Mouse (Mus musculus) CH12.LX (cell line): ENCODE data around the gene Spag7.

Experiments used
- CHD1 ChIP-seq: IDR thresholded peaks from 2 replicates; pipeline ENCODE4 v1.6.1; 2012; ENCODE audit warnings: low read depth, low read length, improper control_type of control experiment, inconsistent platforms
- CTCF ChIP-seq, 2 experiments: IDR thresholded peaks in 1 of 2; conservative IDR thresholded peaks in 1 of 2; 2 replicates each; pipeline ENCODE4 v1.5.1; 2011 to 2012; ENCODE audit warnings: low read depth in 2 of 2, low read length in 2 of 2, improper control_type of control experiment in 1 of 2, inconsistent platforms in 1 of 2, mild to moderate bottlenecking in 1 of 2, moderate library complexity in 1 of 2
- E2F4 ChIP-seq: IDR thresholded peaks from 2 replicates; pipeline ENCODE4 v1.6.1; 2011; ENCODE audit warnings: low read depth, low read length, improper control_type of control experiment; ENCODE audit not compliant: insufficient replicate concordance
- ELF1 ChIP-seq: IDR thresholded peaks from 2 replicates; pipeline ENCODE4 v1.6.1; 2014; ENCODE audit warnings: low read depth, mild to moderate bottlenecking, inconsistent platforms, low read length, improper control_type of control experiment
- MAX ChIP-seq: IDR thresholded peaks from 2 replicates; pipeline ENCODE4 v1.6.1; 2011; ENCODE audit warnings: low read length, improper control_type of control experiment
- MAZ ChIP-seq: IDR thresholded peaks from 2 replicates; pipeline ENCODE4 v1.6.1; 2012; ENCODE audit warnings: low read depth, mild to moderate bottlenecking, inconsistent platforms, low read length, improper control_type of control experiment, moderate library complexity
- PAX5 ChIP-seq: IDR thresholded peaks from 2 replicates; pipeline ENCODE4 v1.6.1; 2012; ENCODE audit warnings: low read length, inconsistent platforms, mixed read lengths
- POLR2AphosphoS2 ChIP-seq: IDR thresholded peaks from 2 replicates; pipeline ENCODE4 v1.6.1; 2011; ENCODE audit warnings: low read depth, low read length, improper control_type of control experiment
- TCF12 ChIP-seq: IDR thresholded peaks from 2 replicates; pipeline ENCODE4 v1.6.1; 2014; ENCODE audit warnings: low read depth, mild to moderate bottlenecking, inconsistent platforms, low read length, improper control_type of control experiment
- UBTF ChIP-seq: IDR thresholded peaks from 2 replicates; pipeline ENCODE4 v1.6.1; 2012; ENCODE audit warnings: low read depth, mild to moderate bottlenecking, inconsistent platforms, low read length, improper control_type of control experiment, moderate library complexity
- USF1 ChIP-seq: IDR thresholded peaks from 2 replicates; pipeline ENCODE4 v1.6.1; 2014; ENCODE audit warnings: low read depth, mild to moderate bottlenecking, inconsistent platforms, low read length, improper control_type of control experiment

DNA sequence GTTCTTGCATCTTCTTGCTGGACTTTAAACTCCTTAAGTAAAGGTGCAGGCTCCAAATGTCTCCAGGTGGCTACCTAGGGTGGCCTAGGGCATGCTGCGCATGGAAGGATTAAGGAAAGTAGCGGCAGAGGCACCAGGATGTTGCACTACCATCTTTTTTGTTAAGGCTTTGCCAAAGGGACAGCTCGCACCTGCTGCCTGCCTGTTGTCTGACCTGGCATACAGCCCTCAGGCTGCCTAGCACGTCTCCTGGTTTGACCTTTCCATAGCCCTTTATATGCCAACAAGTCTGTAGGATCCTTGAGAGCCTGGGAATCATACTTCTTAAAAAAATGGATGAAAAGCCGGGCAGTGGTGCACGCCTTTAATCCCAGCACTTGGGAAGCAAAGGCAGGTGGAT is 26.2 kb downstream of the Spag7 start:
- no peak for TF ChIP-seq E2F4
- TF ChIP-seq CHD1 = no peak
- TF ChIP-seq CTCF (conservative IDR thresholded peaks at IDR 0.05 in 1 of 2, IDR thresholded peaks at IDR 0.05 in 1 of 2; ENCODE audit: low read depth in 2 of 2, low read length in 2 of 2) = no peak
- TF ChIP-seq UBTF = no peak
- no peak for TF ChIP-seq ELF1
- TF ChIP-seq USF1 = no peak
- TF ChIP-seq PAX5 = no peak
- no peak for TF ChIP-seq MAX
- no peak for TF ChIP-seq TCF12
- no peak; the same call in 1 of the 2 replicates for TF ChIP-seq POLR2AphosphoS2
- no peak for TF ChIP-seq MAZ
